ENCODE assay signal across 18 mouse cellular contexts in the genomic region with DNA sequence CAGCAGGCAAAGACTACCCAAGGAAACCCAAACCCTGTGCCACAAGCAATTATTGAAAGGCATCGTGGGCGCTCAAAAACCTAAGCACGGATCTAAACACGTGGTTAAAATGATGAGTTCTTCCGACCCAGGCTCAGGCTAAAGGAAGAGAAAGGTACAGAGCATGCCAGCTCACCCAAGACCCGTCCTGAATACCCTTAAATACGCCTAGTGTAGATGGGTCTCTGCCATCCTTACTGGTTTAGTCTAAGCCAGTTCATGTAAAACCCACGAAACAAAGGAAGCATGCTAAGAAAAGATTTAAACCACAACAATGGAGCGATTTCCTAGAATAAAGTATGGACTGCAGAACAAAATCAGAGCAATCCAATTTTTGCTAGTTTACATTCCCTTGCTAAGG. TPM values are rescaled to one million over a fixed set of nuclear protein-coding genes. Genes with fewer than 3 reads are reported as not detected.
"Had no signal": no experiment of that assay in that cellular context is flagged by ENCODE, and none has a peak within 500 bp of the region (broad histone marks: within the 10 kb centered on the region; RNA-seq: fewer than 3 reads in every experiment).

No protein-coding gene starts in this region.

- H3K9me3 ChIP-seq: liver, embryonic 15.5 days; neural tube, embryonic 12.5 days had no signal

- H3K27ac ChIP-seq: kidney, postnatal 0 days; liver, embryonic 15.5 days; neural tube, embryonic 12.5 days; stomach, postnatal 0 days had no signal

- H3K36me3 ChIP-seq: liver, embryonic 15.5 days; neural tube, embryonic 12.5 days had no signal

- ATAC-seq: lung, postnatal 0 days; midbrain, embryonic 16.5 days had no signal

- H3K4me3 ChIP-seq: liver, embryonic 15.5 days; neural tube, embryonic 12.5 days had no signal

- DNase-seq: kidney, adult 11 months; kidney, adult 9 months; kidney, postnatal 36 days; layer of hippocampus, adult 9-11 months; layer of hippocampus, postnatal 36 days; lung, adult 2 months; lung, postnatal 36 days; right cerebral cortex, adult 18-20 months; right cerebral cortex, postnatal 25 days; thymus, postnatal 4 days had no signal

- H3K9ac ChIP-seq: liver, embryonic 15.5 days; neural tube, embryonic 12.5 days had no signal

- H3K4me2 ChIP-seq: liver, embryonic 11.5 days; liver, embryonic 15.5 days; neural tube, embryonic 12.5 days had no signal

RNA-seq across cellular contexts. Expression of gene Foxf2, which starts 3.9 kb away (rescaled TPM):
- total RNA-seq: megakaryocyte progenitor cell, adult 5-6 weeks had no signal
- polyA plus RNA-seq: kidney, postnatal 0 days had no signal
